Mouse (Mus musculus): ENCODE measurements around the gene Ube2h.

DNA sequence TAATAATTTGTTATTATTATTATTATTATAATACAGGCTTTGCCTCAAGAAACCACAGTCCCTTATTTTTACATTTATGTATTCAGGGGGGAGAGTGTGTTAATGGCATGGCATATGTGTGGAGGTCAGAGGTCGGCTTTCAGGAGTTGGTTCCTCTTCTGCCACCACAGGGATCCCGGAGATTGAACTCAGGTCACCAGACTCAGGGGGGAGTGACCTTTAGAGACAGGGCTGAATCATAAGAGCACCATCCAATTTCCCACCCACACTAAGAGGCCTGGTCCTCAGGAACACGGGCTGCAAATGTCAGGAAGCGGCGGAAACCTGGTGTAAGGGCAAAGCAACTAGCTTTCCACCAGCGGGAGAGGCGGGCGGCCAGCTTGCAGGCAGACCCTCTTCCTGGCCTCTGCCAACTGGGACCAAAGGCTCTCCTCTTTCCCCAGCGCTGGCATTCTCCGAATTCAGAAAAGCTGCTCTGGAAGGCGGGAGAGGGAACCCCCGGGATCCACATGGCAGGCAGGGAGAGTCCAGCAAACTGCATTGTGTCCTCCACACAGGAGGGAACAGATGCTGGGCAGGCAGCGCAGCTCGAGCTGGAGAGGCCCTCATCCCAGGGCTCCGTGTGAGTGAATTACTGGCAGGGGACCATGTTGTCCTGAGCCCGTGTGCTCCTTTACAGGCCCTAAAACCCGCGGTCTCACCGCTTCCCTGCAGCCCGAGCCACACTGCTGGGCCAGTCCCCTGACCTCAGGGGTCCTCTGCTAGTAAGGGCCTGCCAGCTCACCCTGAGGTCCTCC lies 99.8 kb downstream of the Ube2h start:
- TF ChIP-seq CTCF (IDR thresholded peaks at IDR 0.05; ENCODE audit: borderline replicate concordance, insufficient read depth, low read depth, low read length) (no peak), POLR2A (IDR thresholded peaks at IDR 0.05; ENCODE audit: borderline replicate concordance, insufficient read depth, low read length) (no peak)
